Mouse (Mus musculus): ENCODE results near the gene Rdh1.

DNA sequence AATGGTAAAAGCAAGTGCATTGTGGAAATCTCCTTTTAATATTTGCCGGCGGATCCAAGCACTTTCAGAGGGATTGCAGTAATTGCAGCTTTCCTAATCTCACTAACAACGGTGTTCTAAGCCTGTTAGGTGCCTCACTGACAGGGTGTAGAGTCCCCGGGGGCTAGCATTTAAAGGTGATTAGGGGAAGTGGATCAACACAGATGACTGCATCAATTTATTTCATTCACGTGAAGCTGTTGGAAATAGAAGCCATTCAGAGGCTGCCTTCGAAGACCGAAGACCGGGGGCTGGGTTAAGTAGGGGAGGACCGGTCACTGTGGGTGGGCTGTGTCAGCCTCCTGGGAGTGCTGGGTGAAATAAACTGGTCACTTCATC is 28.6 kb upstream of the Rdh1 start:
- TF ChIP-seq EP300 (IDR thresholded peaks at IDR 0.05; ENCODE audit: insufficient read depth, low read depth, low read length) (no peak), POLR2A (IDR thresholded peaks at IDR 0.05; ENCODE audit: insufficient read depth, low read depth, low read length) (no peak), CTCF (IDR thresholded peaks at IDR 0.05) (no peak)

All from heart, adult 2 months (tissue).